Mouse (Mus musculus) CH12.LX (cell line): ENCODE results near the gene Muc20.

Experiments
- CHD1 ChIP-seq: IDR thresholded peaks from 2 replicates; pipeline ENCODE4 v1.6.1; 2012; ENCODE audit warnings: low read depth, low read length, improper control_type of control experiment, inconsistent platforms
- CTCF ChIP-seq, 2 experiments: IDR thresholded peaks in 1 of 2; conservative IDR thresholded peaks in 1 of 2; 2 replicates each; pipeline ENCODE4 v1.5.1; 2011 to 2012; ENCODE audit warnings: low read depth in 2 of 2, low read length in 2 of 2, improper control_type of control experiment in 1 of 2, inconsistent platforms in 1 of 2, mild to moderate bottlenecking in 1 of 2, moderate library complexity in 1 of 2
- E2F4 ChIP-seq: IDR thresholded peaks from 2 replicates; pipeline ENCODE4 v1.6.1; 2011; ENCODE audit warnings: low read depth, low read length, improper control_type of control experiment; ENCODE audit not compliant: insufficient replicate concordance
- HCFC1 ChIP-seq: IDR thresholded peaks from 2 replicates; pipeline ENCODE4 v1.6.1; 2012; ENCODE audit warnings: low read depth, mild to moderate bottlenecking, inconsistent platforms, low read length, improper control_type of control experiment
- NELFE ChIP-seq: IDR thresholded peaks from 2 replicates; pipeline ENCODE4 v1.6.1; 2011; ENCODE audit warnings: low read depth, low read length, improper control_type of control experiment
- NRF1 ChIP-seq: IDR thresholded peaks from 2 replicates; pipeline ENCODE4 v1.6.1; 2014; ENCODE audit warnings: low read depth, mild to moderate bottlenecking, inconsistent platforms, low read length, improper control_type of control experiment, moderate library complexity
- POLR2A ChIP-seq: IDR thresholded peaks from 2 replicates; pipeline ENCODE4 v1.6.1; 2011; ENCODE audit warnings: low read depth, mild to moderate bottlenecking, improper control_type of control experiment, low read length
- TBP ChIP-seq: conservative IDR thresholded peaks from 2 replicates; pipeline ENCODE4 v1.6.1; 2011; ENCODE audit warnings: low read depth, low read length, improper control_type of control experiment
- USF1 ChIP-seq: IDR thresholded peaks from 2 replicates; pipeline ENCODE4 v1.6.1; 2014; ENCODE audit warnings: low read depth, mild to moderate bottlenecking, inconsistent platforms, low read length, improper control_type of control experiment

DNA sequence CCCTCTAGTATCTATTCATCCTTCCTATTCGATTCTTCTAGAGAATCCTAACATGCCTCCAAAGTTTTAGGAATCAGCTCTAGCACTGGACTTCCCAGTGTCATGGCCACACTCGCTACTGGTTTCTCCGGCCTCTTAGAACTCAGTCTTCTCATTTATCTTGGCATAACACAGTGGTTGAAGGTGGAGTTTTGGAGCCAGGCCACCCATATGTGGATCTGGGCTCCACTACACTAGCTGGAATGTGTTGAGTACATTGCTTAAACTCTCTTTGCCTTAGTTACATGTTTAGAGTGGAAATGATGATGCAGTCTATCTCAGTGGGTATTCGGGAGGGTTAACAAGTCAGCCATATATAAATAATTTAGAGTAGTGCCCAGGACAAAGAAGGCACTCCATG lies 20.8 kb upstream of the Muc20 start:
- TF ChIP-seq POLR2A, result no peak
- no peak for TF ChIP-seq NRF1
- TF ChIP-seq CHD1, result no peak
- TF ChIP-seq CTCF (conservative IDR thresholded peaks at IDR 0.05 in 1 of 2, IDR thresholded peaks at IDR 0.05 in 1 of 2; ENCODE audit: low read depth in 2 of 2, low read length in 2 of 2), result no peak
- no peak for TF ChIP-seq HCFC1
- no peak for TF ChIP-seq USF1
- no peak for TF ChIP-seq NELFE
- no peak for TF ChIP-seq E2F4
- TF ChIP-seq TBP, result no peak
